Mouse (Mus musculus) limb, embryonic 11.5 days (tissue): ENCODE data around the gene Zfp692. TPM values are rescaled to one million over a fixed set of nuclear protein-coding genes. Genes with fewer than 3 reads are reported as not detected.
A peak's percentile ranks its signal among the peaks of the same experiment; 100 is the strongest.

ENCODE experiments used
- ATAC-seq: fragments of 200-750 bp; cut with Nextera tagmentation; 2 replicates; pipeline ENCODE4 v1.8.0; 2017; ENCODE audit warnings: low read depth; ENCODE audit not compliant: insufficient number of reproducible peaks, low FRiP score, low TSS enrichment
- DNase-seq: peaks from one replicate; pipeline ENCODE4 v3.0.0-alpha.2; 2015; ENCODE audit warnings: low spot score
- H3K27ac ChIP-seq: fragments of 300-500 bp; sonication (generic); replicated peaks from 2 replicates; pipeline ENCODE4 v1.5.1; 2014; ENCODE audit warnings: low read depth, mild to moderate bottlenecking, low read length
- H3K27me3 ChIP-seq: fragments of 300-500 bp; sonication (generic); 2 replicates; pipeline ENCODE4 v1.6.1; 2014; ENCODE audit warnings: mild to moderate bottlenecking, low read length, mixed read lengths; ENCODE audit not compliant: control insufficient read depth, insufficient read depth
- H3K36me3 ChIP-seq: fragments of 300-500 bp; sonication (generic); 2 replicates; pipeline ENCODE4 v1.6.1; 2014; ENCODE audit warnings: mild to moderate bottlenecking, low read length, moderate library complexity, mixed read lengths; ENCODE audit not compliant: control insufficient read depth, insufficient read depth
- H3K4me1 ChIP-seq: fragments of 300-500 bp; sonication (generic); 2 replicates; pipeline ENCODE4 v1.6.1; 2014; ENCODE audit warnings: low read length, mixed read lengths; ENCODE audit not compliant: control insufficient read depth, insufficient read depth
- H3K4me2 ChIP-seq: fragments of 300-500 bp; sonication (generic); 2 replicates; pipeline ENCODE4 v1.6.1; 2014; ENCODE audit warnings: low read depth, mild to moderate bottlenecking, moderate library complexity; ENCODE audit not compliant: severe bottlenecking
- H3K4me3 ChIP-seq: fragments of 300-500 bp; sonication (generic); 2 replicates; pipeline ENCODE4 v1.5.1; 2014; ENCODE audit warnings: low read depth, low read length
- H3K9ac ChIP-seq: fragments of 300-500 bp; sonication (generic); 2 replicates; pipeline ENCODE4 v1.6.1; 2014; ENCODE audit warnings: mild to moderate bottlenecking, low read length
- H3K9me3 ChIP-seq: fragments of 300-500 bp; sonication (generic); 2 replicates; pipeline ENCODE4 v1.6.1; 2016; ENCODE audit warnings: low read length; ENCODE audit not compliant: control insufficient read depth
- WGBS: fragments of 180-500 bp; shearing (Covaris S2); extraction: QIAGEN DNeasy Blood & Tissue Kit; methylation state at CpG from one replicate; pipeline ENCODE4 v1.1.7; 2014; 5-methylcytosine and 5-hydroxymethylcytosine counted together
- polyA plus RNA-seq: library from polyadenylated mRNA; unstranded; fragments of >200 nt; fragmentation: Nextera tagmentation; extraction: Ambion mirVana; gene quantifications from 2 replicates; pipeline ENCODE4 v1.2.1, GENCODE M21; 2014

The Zfp692 gene
- polyA plus RNA-seq = 12.5 and 14.2 TPM in 2 replicates

GRCm38 (mm10) chr11:58306860-58307308 lies at the start of gene Zfp692:
Zfp692 (plus strand) TSS chr11:58307069.
- no peaks in the 10 kb centered on the region; the same call in 1 of the 2 replicates for H3K36me3 ChIP-seq
- H3K9me3 ChIP-seq = no peaks in the 10 kb centered on the region
- under 1% methylated on average over 34 of the region's 34 CpGs for WGBS

GRCm38 (mm10) chr11:58257816-58258215 lies 49.1 kb upstream of the Zfp692 start:
- Histone ChIP-seq H3K4me1 (no peaks in the 10 kb centered on the region), H3K27me3 (no peaks in the 10 kb centered on the region), H3K36me3 (no peaks in the 10 kb centered on the region), H3K9me3 (no peaks in the 10 kb centered on the region), H3K27ac (no peak overlapping the region), H3K4me3 (no peak overlapping the region), H3K9ac (no peak overlapping the region), H3K4me2 (no peak overlapping the region)
- ATAC-seq (no peak), DNase-seq (no peak)
- 88% methylated on average over 5 of the region's 5 CpGs for WGBS

More at GRCm38 (mm10) chr11:58306860-58307308, at the start of gene Zfp692:
- Histone ChIP-seq H3K4me2 (peak within 1 kb of the TSS; percentile 88), H3K27ac (no peak within 1 kb of the TSS; the same call in 1 of the 2 replicates), H3K4me1 (peaks cover 4% of the 10 kb centered on the region; the same call in 1 of the 2 replicates), H3K4me3 (peak within 1 kb of the TSS; percentile 41), H3K27me3 (no peaks in the 10 kb centered on the region), H3K9ac (peak within 1 kb of the TSS; percentile 65)
- DNase-seq (peak; percentile 97), ATAC-seq (peak; percentile 68)

- 84% methylated on average over 4 of the region's 4 CpGs for WGBS
- H3K4me1 ChIP-seq = no peaks in the 10 kb centered on the region
Observed at GRCm38 (mm10) chr11:58260156-58260555, 46.7 kb upstream of the Zfp692 start.

GRCm38 (mm10) chr11:58261826-58262225 lies 45.0 kb upstream of the Zfp692 start:
- 83% methylated on average over 4 of the region's 4 CpGs for WGBS
- no peaks in the 10 kb centered on the region for H3K27me3 ChIP-seq
- ATAC-seq (no peak), DNase-seq (no peak)
- H3K4me1 ChIP-seq = no peaks in the 10 kb centered on the region
- H3K27ac ChIP-seq = no peak overlapping the region
- H3K9ac ChIP-seq = no peak overlapping the region
- no peaks in the 10 kb centered on the region for H3K9me3 ChIP-seq
- no peaks in the 10 kb centered on the region for H3K36me3 ChIP-seq
- no peak overlapping the region for H3K4me3 ChIP-seq
- no peak overlapping the region for H3K4me2 ChIP-seq

More at GRCm38 (mm10) chr11:58260156-58260555, 46.7 kb upstream of the Zfp692 start:
- Histone ChIP-seq H3K27me3 (no peaks in the 10 kb centered on the region), H3K4me2 (no peak overlapping the region), H3K27ac (no peak overlapping the region), H3K4me3 (no peak overlapping the region), H3K9ac (no peak overlapping the region), H3K36me3 (no peaks in the 10 kb centered on the region), H3K9me3 (no peaks in the 10 kb centered on the region)
- DNase-seq = no peak
- no peak for ATAC-seq

GRCm38 (mm10) chr11:58262336-58262735 lies 44.5 kb upstream of the Zfp692 start:
- no peaks in the 10 kb centered on the region for H3K9me3 ChIP-seq

GRCm38 (mm10) chr11:58263516-58263915 lies 43.4 kb upstream of the Zfp692 start:
- Histone ChIP-seq H3K4me2 (no peak overlapping the region), H3K4me3 (no peak overlapping the region), H3K27me3 (no peaks in the 10 kb centered on the region), H3K9ac (no peak overlapping the region), H3K36me3 (no peaks in the 10 kb centered on the region), H3K9me3 (no peaks in the 10 kb centered on the region), H3K4me1 (no peaks in the 10 kb centered on the region), H3K27ac (no peak overlapping the region)
- no peak for DNase-seq
- WGBS = 75% methylated on average over 2 of the region's 2 CpGs
- no peak for ATAC-seq

More at GRCm38 (mm10) chr11:58262336-58262735, 44.5 kb upstream of the Zfp692 start:
- no peak overlapping the region for H3K4me3 ChIP-seq
- H3K27ac ChIP-seq = no peak overlapping the region
- DNase-seq (no peak), ATAC-seq (no peak)
- H3K9ac ChIP-seq = no peak overlapping the region
- no peaks in the 10 kb centered on the region for H3K4me1 ChIP-seq
- no peak overlapping the region for H3K4me2 ChIP-seq
- no peaks in the 10 kb centered on the region for H3K36me3 ChIP-seq
- WGBS = 78% methylated on average over 3 of the region's 3 CpGs
- H3K27me3 ChIP-seq = no peaks in the 10 kb centered on the region

- 82% methylated on average over 9 of the region's 9 CpGs for WGBS
- H3K4me3 ChIP-seq = no peak overlapping the region
- H3K9ac ChIP-seq = no peak overlapping the region
- H3K4me2 ChIP-seq = no peak overlapping the region
- H3K27ac ChIP-seq = no peak overlapping the region
- no peak for ATAC-seq
- H3K9me3 ChIP-seq = no peaks in the 10 kb centered on the region
- no peak for DNase-seq
- no peaks in the 10 kb centered on the region for H3K27me3 ChIP-seq
- no peaks in the 10 kb centered on the region for H3K4me1 ChIP-seq
- no peaks in the 10 kb centered on the region for H3K36me3 ChIP-seq
Observed at GRCm38 (mm10) chr11:58264546-58264945, 42.3 kb upstream of the Zfp692 start.

GRCm38 (mm10) chr11:58268285-58268684 lies 38.6 kb upstream of the Zfp692 start:
- DNase-seq (no peak), ATAC-seq (no peak)
- H3K36me3 ChIP-seq = no peaks in the 10 kb centered on the region
- H3K9me3 ChIP-seq = no peaks in the 10 kb centered on the region
- no peaks in the 10 kb centered on the region for H3K4me1 ChIP-seq
- WGBS = 91% methylated on average over 3 of the region's 3 CpGs
- H3K4me2 ChIP-seq = no peak overlapping the region
- H3K9ac ChIP-seq = no peak overlapping the region
- no peak overlapping the region for H3K27ac ChIP-seq
- no peak overlapping the region for H3K4me3 ChIP-seq
- H3K27me3 ChIP-seq = no peaks in the 10 kb centered on the region

GRCm38 (mm10) chr11:58274572-58274971 lies 32.3 kb upstream of the Zfp692 start, which contains the start of gene 4930438A08Rik:
4930438A08Rik (plus strand) TSS chr11:58274799.
- H3K9ac ChIP-seq = no peak within 1 kb of the TSS
- H3K36me3 ChIP-seq = no peaks in the 10 kb centered on the region
- no peak for DNase-seq
- no peak within 1 kb of the TSS for H3K27ac ChIP-seq
- no peak within 1 kb of the TSS for H3K4me2 ChIP-seq
- no peaks in the 10 kb centered on the region for H3K27me3 ChIP-seq
- H3K9me3 ChIP-seq = no peaks in the 10 kb centered on the region
- no peak for ATAC-seq
- WGBS = 61% methylated on average over 2 of the region's 2 CpGs
- no peaks in the 10 kb centered on the region for H3K4me1 ChIP-seq
- no peak within 1 kb of the TSS for H3K4me3 ChIP-seq
